Mouse (Mus musculus): Measurements from ENCODE around the gene Zfp383.

- no peak for TF ChIP-seq CTCF (IDR thresholded peaks at IDR 0.05; ENCODE audit: extremely low read depth, insufficient read length, insufficient replicate concordance, low read depth, low read length)
- no peak for TF ChIP-seq POLR2A (IDR thresholded peaks at IDR 0.05; ENCODE audit: low read depth, low read length)
Measured at GRCm38 (mm10) chr7:29921439-29922093, 13.5 kb downstream of the Zfp383 start.

Measured in small intestine, adult 2 months (tissue).